In genomic region chr11:31563826-31564741, GRCm38 (mm10) we compare ENCODE assay signal across 8 mouse cellular contexts.
DNase-seq lines count a peak whose midpoint lies in the region; ATAC-seq and TF ChIP-seq lines count a peak whose summit lies in the region.

No protein-coding gene starts in this region.

- H3K4me2 ChIP-seq in lung, embryonic 15.5 days: no peak overlapping the region

- TF ChIP-seq CTCF in gastrocnemius, adult 2 months (IDR thresholded peaks at IDR 0.05): no peak

- H3K9ac ChIP-seq in lung, embryonic 15.5 days: no peak overlapping the region

- no peak overlapping the region for H3K4me3 ChIP-seq in gastrocnemius, adult 2 months
- no peak overlapping the region for H3K4me3 ChIP-seq in lung, embryonic 15.5 days
- no peak overlapping the region for H3K4me3 ChIP-seq in midbrain, embryonic 10.5 days

- no peaks in the 10 kb centered on the region for H3K9me3 ChIP-seq in lung, embryonic 15.5 days
- no peaks in the 10 kb centered on the region for H3K9me3 ChIP-seq in midbrain, embryonic 10.5 days (replicated peaks)

- peak; percentile 53 for DNase-seq in NIH3T3 (ENCODE audit: low read depth)
- DNase-seq in gastrocnemius, adult 2 months: peak; percentile 56
- peak; percentile 58 to 65 for DNase-seq in heart, postnatal 14 days
- DNase-seq in retina, postnatal 1 day: no peak
- DNase-seq in urinary bladder, postnatal 36 days (ENCODE audit: low spot score in 2 of 2): no peak
- no peak for DNase-seq in urinary bladder, adult 18-20 months (ENCODE audit: low spot score in 2 of 2)
- no peak for DNase-seq in midbrain, embryonic 10.5 days (ENCODE audit: low spot score)

- peak overlapping the region; percentile 39 for H3K27ac ChIP-seq in gastrocnemius, adult 2 months
- peak overlapping the region; percentile 61 for H3K27ac ChIP-seq in lung, embryonic 15.5 days
- no peak overlapping the region for H3K27ac ChIP-seq in midbrain, embryonic 10.5 days (replicated peaks)

- H3K27me3 ChIP-seq in lung, embryonic 15.5 days: no peaks in the 10 kb centered on the region
- H3K27me3 ChIP-seq in midbrain, embryonic 10.5 days (ENCODE audit: low read depth, poor library complexity, severe bottlenecking): no peaks in the 10 kb centered on the region

- peak; percentile 68; the same call in 1 of the 2 replicates for ATAC-seq in lung, embryonic 15.5 days (ENCODE audit: borderline replicate concordance, extremely low read depth, low FRiP score, low TSS enrichment)

- H3K36me3 ChIP-seq in lung, embryonic 15.5 days: no peaks in the 10 kb centered on the region
- H3K36me3 ChIP-seq in midbrain, embryonic 10.5 days: no peaks in the 10 kb centered on the region

- intact Hi-C loops in gastrocnemius, adult 2 months (cut with DNase I): no loop called here
- intact Hi-C loops in heart, postnatal 14 days (cut with DNase I): no loop called here

- H3K4me1 ChIP-seq in lung, embryonic 15.5 days: peaks cover 13% of the 10 kb centered on the region
- H3K4me1 ChIP-seq in midbrain, embryonic 10.5 days: no peaks in the 10 kb centered on the region

- WGBS in lung, embryonic 15.5 days: 36% methylated on average over 10 of the region's 10 CpGs
- WGBS in midbrain, embryonic 10.5 days: 77% methylated on average over 10 of the region's 10 CpGs

Comparison
In these comparisons a context has a peak if more than half of its experiments do, and no peak if none do; other contexts are left out.
1. DNase-seq: peak in NIH3T3 (single experiment), gastrocnemius, adult 2 months (single experiment) and heart, postnatal 14 days (2 of 2); none in retina, postnatal 1 day (single experiment), urinary bladder, postnatal 36 days (0 of 2), urinary bladder, adult 18-20 months (0 of 2) and midbrain, embryonic 10.5 days (single experiment).